Mouse (Mus musculus) C2C12 (cell line): ENCODE measurements around the gene Dlgap1.

Source experiments
- CEBPB ChIP-seq: IDR thresholded peaks from one replicate; pipeline ENCODE4 v1.6.1; 2011; ENCODE audit warnings: low read depth, mild to moderate bottlenecking, control low read depth, moderate library complexity
- CTCF ChIP-seq: IDR thresholded peaks from one replicate; pipeline ENCODE4 v1.5.1; 2011; ENCODE audit not compliant: control insufficient read depth, insufficient read depth, insufficient read length
- MYOD1 ChIP-seq: IDR thresholded peaks from one replicate; pipeline ENCODE4 v1.6.1; 2011; ENCODE audit warnings: low read depth; ENCODE audit not compliant: control insufficient read depth, insufficient read length
- USF1 ChIP-seq: IDR thresholded peaks from one replicate; pipeline ENCODE4 v1.6.1; 2011; ENCODE audit warnings: low read depth, mild to moderate bottlenecking, control low read depth, moderate library complexity

- TF ChIP-seq CTCF (no peak), MYOD1 (no peak), USF1 (no peak), CEBPB (no peak)
These were observed 879.1 kb downstream of the Dlgap1 start for GRCm38 (mm10) chr17:70847751-70848510.
